Mouse (Mus musculus) monocyte, adult 2 months (primary cell): ENCODE data around the gene S100a2.
A peak's percentile ranks its signal among the peaks of the same experiment; 100 is the strongest.

Source experiments
- DNase-seq, 2 experiments: peaks; one replicate each; pipeline ENCODE4 v3.0.0; 2022; ENCODE audit warnings: low spot score in 2 of 2, low read depth in 1 of 2

The S100a2 gene

DNA sequence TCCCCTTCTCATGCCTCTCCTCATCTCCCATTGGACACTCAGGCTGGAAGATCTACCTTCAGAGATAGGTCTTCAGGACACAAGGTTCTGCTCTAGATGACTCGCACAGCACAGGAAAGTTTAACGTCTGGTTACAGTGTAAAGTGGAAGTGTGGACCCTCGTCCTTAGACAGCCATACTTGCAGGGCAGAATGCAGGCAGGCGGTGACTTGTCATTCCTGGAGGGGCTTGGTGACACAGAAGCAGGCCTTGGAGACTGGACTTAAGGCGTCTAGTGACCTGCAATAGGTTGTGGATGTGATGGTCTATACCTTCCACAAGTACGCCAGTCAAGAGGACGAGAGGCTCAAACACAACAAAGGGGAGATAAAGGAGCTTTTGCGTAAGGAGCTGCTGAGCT is at the start of gene S100a2:
S100a2 (plus strand) TSS at position 301 of the 400 bp plus-strand sequence.
- no peak for DNase-seq

DNA sequence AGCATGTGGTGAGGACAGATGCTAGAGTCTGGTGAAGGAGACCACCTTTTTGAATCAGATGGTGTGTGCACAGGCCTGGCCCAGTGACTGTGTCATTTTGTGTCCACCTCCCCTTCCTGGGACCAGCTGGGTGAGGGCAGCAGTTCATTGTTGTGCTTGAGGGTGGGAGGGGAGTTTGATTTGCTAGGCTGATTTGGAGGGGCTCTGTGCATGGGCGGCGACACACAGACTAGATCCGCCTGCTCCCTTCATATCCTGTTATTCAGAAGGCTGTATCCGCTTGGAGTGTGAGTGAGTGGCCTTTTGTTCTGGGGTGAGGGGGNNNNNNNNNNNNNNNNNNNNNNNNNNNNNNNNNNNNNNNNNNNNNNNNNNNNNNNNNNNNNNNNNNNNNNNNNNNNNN is 49.1 kb upstream of the S100a2 start:
- DNase-seq, result no peak

DNA sequence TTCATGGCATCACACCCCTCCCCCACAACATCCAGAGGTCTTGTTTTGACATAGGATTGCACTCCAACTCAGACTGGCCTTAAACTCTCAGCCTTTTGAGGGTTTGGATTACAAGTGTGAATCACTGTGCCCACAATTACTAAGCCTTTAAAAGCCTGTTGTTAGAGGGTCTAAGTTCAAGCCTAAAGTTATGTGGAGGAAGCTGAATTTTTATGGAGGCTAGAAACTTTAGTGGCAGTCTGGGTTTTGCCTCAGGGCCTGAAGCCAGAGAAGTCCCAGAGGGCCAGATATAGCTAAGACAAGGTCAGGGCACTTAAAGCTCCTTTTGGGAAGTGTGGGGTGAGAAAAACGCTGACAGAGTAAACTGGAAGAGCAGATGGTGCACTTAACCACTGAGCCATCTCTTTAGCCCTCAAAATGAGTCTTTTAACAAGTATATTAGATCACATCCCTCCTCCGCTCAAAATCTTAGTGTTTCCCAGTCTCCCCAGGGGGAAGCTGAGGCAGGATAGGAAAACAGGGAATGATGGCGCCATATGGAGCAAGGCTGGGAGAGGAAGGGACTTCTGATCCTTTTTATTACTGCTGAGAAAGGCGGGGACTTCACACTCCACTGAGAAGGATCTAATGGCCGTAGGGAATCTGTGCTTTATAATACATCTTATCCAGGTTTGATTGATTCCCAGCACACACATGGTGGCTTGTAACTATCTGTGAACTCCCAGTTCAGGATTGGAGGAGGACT is 40.2 kb upstream of the S100a2 start:
- DNase-seq, result no peak

DNA sequence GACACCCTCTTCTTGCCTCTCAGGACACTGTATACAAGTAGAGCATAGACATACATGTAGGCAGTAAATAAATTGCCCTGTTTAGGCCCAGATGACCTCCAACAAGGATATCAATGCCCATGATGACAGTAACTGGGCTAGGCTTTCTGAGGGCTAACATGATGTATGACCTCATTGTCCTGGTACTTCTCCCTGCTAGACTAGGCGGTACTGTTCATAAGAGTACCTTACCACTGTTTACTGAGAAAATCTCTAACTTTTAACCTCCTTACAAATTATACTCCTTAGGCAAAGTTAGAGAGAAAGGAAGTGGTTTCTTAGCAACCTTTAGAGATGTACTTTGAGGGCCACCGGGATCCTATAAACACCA is 39.6 kb upstream of the S100a2 start:
- DNase-seq, result no peak

DNA sequence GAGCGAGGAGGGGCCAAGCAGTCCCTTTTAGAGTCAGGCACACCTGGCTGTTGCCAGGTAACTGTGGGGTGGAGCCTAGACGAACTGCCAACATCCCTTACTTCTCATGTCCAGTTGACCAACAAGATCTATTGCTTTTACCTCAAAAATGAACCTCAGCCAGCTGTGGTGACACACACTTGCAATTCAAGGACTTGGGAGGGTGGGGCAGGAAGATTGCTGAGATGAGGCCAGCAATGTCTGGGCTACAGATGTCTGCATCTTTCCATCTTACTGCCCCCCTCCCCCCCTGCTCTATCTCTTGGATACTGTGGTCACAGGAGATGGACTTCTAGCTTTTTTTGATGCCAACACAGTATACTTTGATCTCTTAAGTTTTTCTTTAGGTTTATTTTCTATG is 37.8 kb upstream of the S100a2 start:
- DNase-seq, result no peak

DNA sequence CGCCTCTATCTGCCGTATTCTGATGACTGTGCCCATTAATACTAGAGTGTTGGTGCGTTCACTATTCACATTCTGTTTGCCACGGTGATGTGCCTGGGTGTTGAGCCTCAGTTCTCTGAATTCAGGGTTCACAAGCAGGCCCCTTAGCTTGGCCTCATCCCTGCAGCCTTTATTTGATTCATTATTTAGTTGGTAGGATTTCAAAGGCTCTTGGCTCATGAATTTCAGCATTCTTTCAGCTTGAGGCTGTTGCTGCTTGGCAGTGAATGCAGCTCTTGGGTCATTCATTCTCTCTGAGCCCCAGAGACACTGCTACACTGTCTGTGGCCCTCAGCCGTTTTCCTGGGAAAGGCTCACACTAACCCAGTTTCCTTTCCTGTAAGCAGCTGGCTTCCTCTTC is 34.1 kb upstream of the S100a2 start:
- no peak for DNase-seq

DNA sequence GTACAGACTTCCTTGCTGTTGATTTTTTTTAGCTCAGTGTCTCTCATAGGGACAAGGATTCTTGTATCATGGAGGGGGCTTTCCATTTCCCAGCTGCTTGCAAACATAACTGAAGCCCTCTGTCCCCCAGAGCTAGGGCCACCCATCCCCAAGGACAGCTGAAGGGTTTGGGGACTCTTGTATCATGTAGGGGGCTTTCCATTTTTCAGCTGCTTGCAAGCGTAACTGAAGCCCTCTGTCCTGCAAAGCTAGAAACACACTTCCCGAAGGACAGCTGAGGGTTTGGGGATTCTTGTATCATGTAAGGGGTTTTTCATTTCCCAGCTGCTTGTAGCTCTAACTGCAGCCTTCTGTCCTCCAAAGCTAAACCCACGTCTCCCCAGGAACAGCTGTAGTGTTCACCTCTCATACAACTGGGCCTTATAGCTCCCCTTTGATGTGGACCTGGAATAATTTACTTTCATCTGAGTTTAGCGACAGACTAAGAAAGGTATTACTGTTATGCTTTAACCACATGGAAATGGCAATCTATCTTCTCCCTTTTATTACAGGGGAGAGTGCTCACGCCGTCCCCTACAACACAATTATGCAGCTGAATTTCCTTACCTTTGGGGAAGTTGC is 29.9 kb upstream of the S100a2 start, which contains the start of gene S100a3:
S100a3 (plus strand) TSS at position 571 of the 621 bp plus-strand sequence.
- DNase-seq, result no peak

DNA sequence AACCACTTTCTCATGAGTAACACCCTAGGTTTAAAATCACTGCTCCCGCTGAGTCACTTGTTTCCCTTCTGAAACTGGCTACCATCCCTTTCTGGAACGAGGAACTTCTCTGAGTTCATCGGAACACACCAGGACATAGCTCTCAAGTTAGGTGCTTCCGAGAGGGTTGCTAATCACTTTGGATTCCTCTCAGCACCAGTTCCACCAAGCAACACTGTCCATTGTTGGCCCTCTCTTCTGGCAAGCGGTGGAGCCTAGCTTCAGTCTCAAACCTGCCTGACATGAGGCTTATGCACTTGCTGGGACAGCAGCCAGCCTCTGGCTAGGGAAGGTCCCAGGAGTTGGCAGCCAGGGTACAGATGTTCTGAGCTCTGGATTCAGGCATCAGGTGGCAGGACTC is 15.4 kb upstream of the S100a2 start:
- DNase-seq, result no peak

DNA sequence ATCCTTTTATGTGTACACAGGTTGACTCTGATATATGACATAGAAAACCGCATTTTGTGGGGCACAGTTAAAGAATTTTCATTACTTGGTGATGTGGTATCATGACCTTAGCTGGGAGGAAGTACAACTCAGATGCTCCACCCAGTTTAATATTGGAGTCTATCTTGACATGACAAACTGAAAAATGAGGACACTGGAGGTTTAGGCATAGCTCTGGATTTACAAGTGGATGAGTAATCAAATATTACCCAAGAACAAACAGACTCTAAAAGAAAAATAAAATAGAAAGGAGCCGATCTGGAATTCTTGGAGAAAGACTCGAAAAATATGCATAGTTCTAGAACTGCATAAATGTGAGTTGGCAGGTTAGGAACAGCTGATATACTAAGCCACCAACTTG is 14.7 kb upstream of the S100a2 start:
- no peak for DNase-seq

DNA sequence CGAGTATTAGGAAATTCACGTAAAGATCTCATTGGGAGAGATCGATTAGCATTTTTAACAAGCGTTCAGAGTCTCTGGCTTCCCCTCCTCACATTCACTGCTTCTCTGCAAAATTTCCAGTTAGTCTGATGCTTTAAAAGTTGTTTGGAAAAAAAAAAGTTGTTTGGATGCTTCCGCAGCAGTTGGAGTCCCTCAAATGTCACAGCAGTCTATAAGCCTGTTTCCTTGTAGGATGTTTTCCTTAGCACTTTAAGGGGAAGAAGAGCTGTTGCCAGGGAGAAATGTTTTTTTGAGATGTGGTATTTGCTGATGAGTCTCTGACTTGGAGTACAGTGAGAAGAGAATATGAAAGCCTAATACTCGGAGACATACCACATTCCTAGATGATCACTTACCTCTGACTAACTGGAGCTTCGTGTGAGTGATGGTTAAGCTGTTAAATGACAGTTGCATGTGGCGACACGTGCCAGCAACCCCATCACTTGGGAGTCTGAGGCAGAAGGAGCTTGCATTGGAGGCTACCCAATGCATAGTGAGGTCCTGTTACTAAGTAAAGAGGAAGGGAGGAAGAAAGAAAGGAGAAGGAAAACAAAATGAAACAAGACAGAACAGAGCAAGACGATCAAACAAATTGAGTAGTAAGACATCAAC is 13.6 kb upstream of the S100a2 start:
- DNase-seq, result no peak

DNA sequence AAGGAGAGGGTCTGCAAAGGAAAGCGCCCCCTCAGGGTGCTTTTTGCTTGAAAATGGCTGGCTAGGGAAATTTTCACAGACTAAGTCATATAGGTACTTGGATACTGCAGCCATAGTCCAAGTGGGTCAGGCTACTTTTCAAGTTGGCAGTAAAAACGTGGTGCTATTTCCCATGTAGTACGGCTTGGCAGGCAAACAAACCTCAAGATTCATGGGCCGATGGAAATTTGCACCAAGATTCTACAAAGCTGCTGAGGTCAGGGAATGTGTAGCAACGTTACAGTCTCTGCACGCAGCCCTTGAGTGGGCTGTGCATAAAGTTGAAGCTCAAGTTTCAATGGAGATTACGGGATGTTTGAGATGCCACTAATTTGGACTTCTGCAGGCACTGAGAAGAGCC is 10.6 kb upstream of the S100a2 start:
- no peak for DNase-seq

DNA sequence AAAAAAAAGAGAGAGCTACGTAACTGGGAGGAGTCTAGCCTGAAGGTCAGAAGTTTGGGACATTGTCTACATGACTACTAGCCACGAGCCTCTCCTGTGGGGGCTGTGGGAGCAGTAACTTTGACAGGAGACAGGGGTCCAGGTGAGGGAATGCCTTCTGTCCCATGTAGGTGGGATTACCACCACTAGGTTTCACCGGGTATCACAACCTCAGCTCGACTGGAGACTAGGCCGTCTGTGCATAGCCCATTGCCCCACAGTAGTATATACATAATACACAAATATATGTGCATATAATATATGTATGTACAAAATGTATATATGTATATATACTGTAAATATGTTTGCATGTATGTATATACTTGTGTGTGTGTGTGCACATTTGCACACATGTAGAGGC is 8.9 kb upstream of the S100a2 start:
- no peak for DNase-seq

DNA sequence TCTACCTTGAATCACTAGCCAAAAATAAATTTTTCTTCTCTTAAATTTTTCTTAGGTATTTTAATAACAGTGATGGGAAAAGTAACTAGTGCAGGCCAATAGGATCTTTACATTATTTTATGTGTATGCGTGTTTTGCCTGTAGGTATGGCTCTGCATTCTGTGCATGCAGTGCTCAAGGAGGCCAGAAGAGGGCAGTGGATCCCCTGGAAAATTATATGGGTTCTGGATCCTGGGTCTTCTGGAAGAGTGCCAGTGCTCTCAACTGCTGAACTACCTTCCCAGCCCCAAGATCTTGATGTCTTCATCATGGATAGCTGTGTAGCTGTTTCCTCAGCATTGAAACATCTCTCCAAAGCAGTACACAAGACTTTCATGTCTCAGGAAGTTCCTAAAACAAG is 7.9 kb upstream of the S100a2 start:
- DNase-seq, result no peak

DNA sequence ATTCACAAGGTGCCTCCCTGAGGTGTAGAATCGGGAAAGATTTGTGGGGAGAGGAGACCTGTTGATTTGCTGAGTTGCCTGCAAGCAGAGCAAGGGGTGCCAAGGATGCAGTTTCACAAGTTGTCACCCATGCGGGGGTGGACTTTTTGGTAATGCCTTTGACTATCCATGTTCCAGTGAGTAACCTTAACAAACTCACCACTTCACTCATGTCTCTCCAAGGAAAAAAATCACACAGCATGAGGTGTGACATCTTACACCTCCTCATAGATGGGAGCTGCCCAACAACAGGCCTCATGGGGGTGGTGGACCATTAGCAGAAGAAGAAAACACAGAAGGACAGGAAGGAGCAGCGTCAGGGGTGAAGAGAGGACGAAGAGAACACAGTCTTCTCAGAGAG is 7.5 kb upstream of the S100a2 start:
- no peak for DNase-seq

DNA sequence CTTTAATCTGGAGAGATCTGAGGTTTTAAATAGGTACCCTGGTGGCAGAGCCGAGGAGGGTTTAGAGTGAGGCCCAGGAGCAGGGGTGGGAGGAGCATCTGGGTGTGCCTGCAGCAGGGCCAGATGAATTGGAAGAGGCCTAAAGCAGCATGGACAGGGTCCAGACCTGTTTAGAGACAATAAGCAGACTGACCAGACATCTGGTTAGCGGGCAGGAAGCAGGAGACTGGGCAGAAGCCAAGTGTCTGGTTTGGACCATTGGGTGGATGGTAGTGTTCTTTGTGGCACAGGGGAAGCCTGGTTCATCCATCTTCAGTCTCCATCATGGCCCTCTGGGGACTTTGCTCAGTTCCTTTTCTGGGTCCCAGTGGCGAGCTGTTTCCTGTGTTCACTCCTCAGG is 6.2 kb upstream of the S100a2 start:
- no peak for DNase-seq

DNA sequence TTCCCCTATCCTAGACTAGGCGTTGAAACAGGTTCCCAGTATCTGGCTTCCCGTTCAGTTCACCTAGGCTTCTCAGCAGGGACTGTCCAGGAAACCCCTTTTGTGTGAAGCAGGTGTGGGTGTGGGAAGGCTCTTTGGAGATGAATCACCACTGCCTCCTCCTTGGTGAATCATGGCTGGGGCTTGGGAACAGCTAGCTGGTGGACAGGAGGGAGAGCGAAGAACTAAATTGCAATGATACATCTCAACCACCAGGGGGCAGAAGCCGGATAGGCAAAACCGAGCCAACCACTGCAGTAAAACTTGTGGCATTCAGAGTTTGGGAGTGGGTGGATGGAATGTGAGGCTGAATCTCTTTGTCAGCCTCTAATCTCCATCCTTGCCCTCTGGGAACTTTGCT is 4.5 kb upstream of the S100a2 start:
- DNase-seq, result peak; percentile 44 to 56

DNA sequence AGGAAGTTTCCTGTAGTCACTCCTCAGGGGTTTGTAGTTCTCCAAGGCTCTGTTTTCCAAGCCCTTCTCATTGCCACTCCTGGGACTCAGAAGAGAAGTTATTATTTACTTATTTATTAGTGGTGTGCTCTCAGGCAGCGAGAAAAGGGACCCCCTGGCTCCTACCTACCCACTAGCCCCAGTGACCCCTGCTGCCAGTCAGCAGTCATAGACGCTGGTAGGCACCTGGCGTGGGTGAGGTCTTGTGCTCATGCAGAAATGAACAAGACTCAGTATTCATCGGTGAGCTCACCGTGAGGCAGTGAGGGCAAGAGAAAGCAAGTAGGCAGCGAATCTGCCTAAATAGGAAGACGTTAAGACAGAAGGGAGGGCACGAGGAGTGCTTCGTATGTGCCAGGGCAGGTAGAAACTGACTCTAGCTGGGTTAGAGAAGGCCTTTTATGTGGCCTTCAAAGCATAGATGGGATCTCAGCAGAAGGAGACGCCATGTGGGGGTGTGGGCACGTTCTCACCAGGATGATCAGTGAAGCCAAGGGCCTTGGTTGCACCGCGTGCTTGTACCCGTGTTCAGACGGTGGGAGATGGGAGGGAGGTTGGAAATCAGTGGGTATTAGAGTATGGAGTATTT is 3.9 kb upstream of the S100a2 start:
- DNase-seq, result no peak

DNA sequence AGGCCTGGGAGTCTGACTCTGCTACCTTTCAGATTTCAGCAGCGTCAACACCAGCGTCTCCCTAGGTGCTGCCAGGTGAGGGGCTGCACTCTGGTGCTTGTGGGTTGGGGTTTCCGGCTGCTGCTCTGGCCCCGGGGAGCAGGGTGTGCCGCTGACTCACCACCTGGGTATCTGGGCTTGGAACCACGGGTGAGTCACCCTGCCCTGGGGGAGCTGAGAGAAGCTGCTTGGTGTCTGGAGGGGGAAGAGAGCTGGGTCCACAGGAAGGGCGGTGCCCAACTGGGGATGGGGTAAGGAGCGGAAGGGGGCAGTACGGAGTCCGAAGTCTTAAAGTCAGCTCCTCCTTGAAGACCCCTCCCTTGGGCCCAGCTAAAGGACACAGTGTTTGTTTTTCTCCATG is 3.1 kb upstream of the S100a2 start:
- DNase-seq, result peak; percentile 75 to 92

DNA sequence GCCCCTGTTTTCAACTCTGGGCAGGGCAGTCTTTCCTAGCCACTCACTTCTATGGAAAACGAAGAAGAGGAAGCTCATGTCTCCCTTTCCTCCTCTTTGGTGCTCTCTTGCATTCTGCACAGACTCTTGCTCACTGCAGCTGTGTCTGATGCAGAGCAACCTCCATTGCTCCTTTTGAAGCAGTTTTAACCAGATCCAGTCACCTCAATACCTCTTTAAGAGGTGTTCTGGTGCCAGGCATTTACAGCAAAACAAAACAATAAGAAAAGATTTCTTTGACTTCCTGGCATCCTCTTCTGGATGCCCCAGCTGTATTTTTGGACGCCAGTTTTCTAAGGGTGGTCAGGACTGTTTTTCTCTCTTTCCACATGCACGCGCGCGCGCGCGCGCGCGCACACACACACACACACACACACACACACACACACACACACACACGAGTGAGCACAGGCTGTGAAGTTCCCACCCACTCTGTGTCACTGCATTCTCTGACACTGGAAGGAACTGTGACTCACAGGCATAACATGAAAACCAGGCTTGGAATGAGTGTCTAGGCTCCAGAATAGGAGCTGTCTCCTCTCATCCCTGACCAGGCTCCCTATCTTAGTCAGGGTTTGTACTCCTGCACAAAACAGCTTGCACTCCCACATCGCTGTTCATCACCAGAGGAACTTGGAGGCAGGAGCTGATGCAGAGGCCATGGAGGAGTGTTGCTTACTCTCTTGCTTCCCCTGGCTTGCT is 2.5 kb upstream of the S100a2 start:
- no peak for DNase-seq

DNA sequence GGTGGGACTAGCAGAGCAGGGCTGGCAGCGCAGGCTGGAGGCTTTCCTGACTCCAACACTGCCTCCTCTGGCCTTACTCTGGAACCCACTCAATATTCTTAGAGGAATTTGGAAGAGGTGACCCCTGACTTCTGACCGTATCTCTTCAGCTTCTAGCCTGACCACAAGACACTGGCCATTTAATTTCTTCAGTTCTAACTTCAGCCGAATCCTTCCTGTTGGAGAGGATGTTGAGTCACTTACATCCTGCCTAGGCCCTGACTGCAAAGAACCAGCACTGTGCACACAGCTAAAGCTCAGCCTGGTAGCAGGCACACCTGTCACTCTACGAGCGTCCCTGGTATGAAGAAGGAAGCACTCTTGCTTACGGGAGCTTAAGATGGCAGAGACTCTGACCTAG is 657 bp upstream of the S100a2 start:
- no peak for DNase-seq

DNA sequence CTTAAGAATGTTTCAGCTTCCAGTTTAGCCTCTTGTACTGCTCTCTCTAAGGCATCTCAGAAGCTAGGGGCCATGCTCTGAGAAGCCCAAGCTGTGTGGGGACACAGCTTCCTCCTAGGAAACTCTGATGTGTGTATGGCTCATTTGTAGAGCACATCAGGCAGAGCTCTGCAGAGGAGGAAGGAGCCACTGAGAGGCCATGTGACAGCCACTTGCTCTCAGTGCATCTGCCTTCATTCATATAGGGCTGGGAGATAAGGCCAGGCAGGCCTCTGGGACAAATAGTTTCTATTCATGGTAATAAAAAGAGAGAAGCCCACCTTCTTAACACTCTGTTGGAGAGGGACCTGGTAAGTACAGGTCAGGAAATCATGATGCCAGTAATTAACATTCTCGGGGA is 4.4 kb downstream of the S100a2 start:
- DNase-seq, result no peak
